Mouse (Mus musculus) megakaryocyte, embryonic 14.5 days (primary cell): ENCODE results near the gene Tmem131l.

Experiments
- FLI1 ChIP-seq: IDR thresholded peaks from 2 replicates; pipeline ENCODE4 v1.6.1; 2012; ENCODE audit warnings: low read length, inconsistent platforms, mixed read lengths
- GATA1 ChIP-seq: IDR thresholded peaks from 3 replicates; pipeline ENCODE4 v1.6.1; 2012; ENCODE audit warnings: mixed read lengths, low read length, inconsistent platforms, borderline replicate concordance

DNA sequence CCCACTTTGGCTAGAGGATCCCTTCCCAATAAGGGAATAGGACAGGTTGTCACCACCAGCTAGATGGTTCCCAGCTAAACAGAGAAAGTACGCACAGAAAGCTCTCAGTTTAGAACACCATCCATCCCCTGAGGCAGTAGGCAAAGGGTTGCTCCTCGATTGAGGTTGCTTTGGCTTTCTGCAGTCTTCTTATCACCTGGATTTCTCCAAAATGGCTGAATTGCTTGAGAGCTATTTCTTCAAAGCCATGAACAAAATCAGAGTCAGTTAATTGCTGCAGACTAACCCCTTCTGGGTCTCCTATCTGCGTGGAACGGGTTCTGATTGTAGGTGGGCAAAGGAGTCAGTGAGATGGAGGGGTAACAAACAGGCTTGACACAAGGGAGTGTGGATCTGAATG lies 161.2 kb downstream of the Tmem131l start:
- TF ChIP-seq GATA1 (no peak), FLI1 (no peak)
